Mouse (Mus musculus) embryonic facial prominence, embryonic 15.5 days (tissue): Measurements from ENCODE around the gene Pigl. TPM values are rescaled to one million over a fixed set of nuclear protein-coding genes. Genes with fewer than 3 reads are reported as not detected.
"Not testable (repeated sequence)": the region's sequence is repeated elsewhere in the genome, so short reads cannot be mapped to it uniquely, and the experiment has no call there.

ENCODE experiments used
- ATAC-seq: fragments of 200-750 bp; cut with Nextera tagmentation; 2 replicates; pipeline ENCODE4 v1.8.0; 2017; ENCODE audit warnings: low read depth, moderate TSS enrichment; ENCODE audit not compliant: insufficient number of reproducible peaks, low FRiP score, low TSS enrichment
- H3K27ac ChIP-seq: fragments of 300-500 bp; sonication (generic); replicated peaks from 2 replicates; pipeline ENCODE4 v1.5.1; 2015; ENCODE audit warnings: mild to moderate bottlenecking, inconsistent platforms
- H3K27me3 ChIP-seq: fragments of 300-500 bp; sonication (generic); 2 replicates; pipeline ENCODE4 v1.6.1; 2015; ENCODE audit warnings: inconsistent platforms
- H3K36me3 ChIP-seq: fragments of 300-500 bp; sonication (generic); 2 replicates; pipeline ENCODE4 v1.6.1; 2015; ENCODE audit warnings: mild to moderate bottlenecking, inconsistent platforms
- H3K4me1 ChIP-seq: fragments of 300-500 bp; sonication (generic); 2 replicates; pipeline ENCODE4 v1.6.1; 2015; ENCODE audit warnings: inconsistent platforms
- H3K4me2 ChIP-seq: fragments of 300-500 bp; sonication (generic); replicated peaks from 2 replicates; pipeline ENCODE4 v1.6.1; 2015; ENCODE audit warnings: mild to moderate bottlenecking, inconsistent platforms
- H3K4me3 ChIP-seq: fragments of 300-500 bp; sonication (generic); replicated peaks from 2 replicates; pipeline ENCODE4 v1.5.1; 2015; ENCODE audit warnings: mild to moderate bottlenecking, inconsistent platforms
- H3K9ac ChIP-seq: fragments of 300-500 bp; sonication (generic); 2 replicates; pipeline ENCODE4 v1.6.1; 2015; ENCODE audit warnings: inconsistent platforms
- H3K9me3 ChIP-seq: fragments of 300-500 bp; sonication (generic); replicated peaks from 2 replicates; pipeline ENCODE4 v1.6.1; 2016; ENCODE audit warnings: inconsistent platforms
- WGBS: fragments of 180-500 bp; shearing (Covaris S2); methylation state at CpG from one replicate; pipeline ENCODE4 v1.1.7; 2015; 5-methylcytosine and 5-hydroxymethylcytosine counted together
- polyA plus RNA-seq: library from polyadenylated mRNA; unstranded; fragments of >200 nt; fragmentation: Nextera tagmentation; extraction: Ambion mirVana; gene quantifications from 2 replicates; pipeline ENCODE4 v1.2.1, GENCODE M21; 2015

Pigl gene
- polyA plus RNA-seq, 1 experiment from 2014 or later = 9.2 TPM

- ATAC-seq = no peak
- WGBS = 56% methylated on average over 3 of the region's 3 CpGs
Measured at GRCm38 (mm10) chr11:62497181-62497580, 38.9 kb downstream of the Pigl start.

GRCm38 (mm10) chr11:62498802-62499201 lies 40.5 kb downstream of the Pigl start:
- no peaks in the 10 kb centered on the region for H3K27me3 ChIP-seq
- H3K27ac ChIP-seq = no peak overlapping the region
- H3K9ac ChIP-seq = no peak overlapping the region
- no peaks in the 10 kb centered on the region for H3K36me3 ChIP-seq
- no peaks in the 10 kb centered on the region for H3K9me3 ChIP-seq
- H3K4me2 ChIP-seq = no peak overlapping the region
- no peak for ATAC-seq
- no peak overlapping the region for H3K4me3 ChIP-seq
- WGBS = 89% methylated on average over 2 of the region's 2 CpGs
- peaks cover 11% of the 10 kb centered on the region for H3K4me1 ChIP-seq

More at GRCm38 (mm10) chr11:62497181-62497580, 38.9 kb downstream of the Pigl start:
- Histone ChIP-seq H3K36me3 (no peaks in the 10 kb centered on the region), H3K9me3 (no peaks in the 10 kb centered on the region), H3K4me2 (no peak overlapping the region), H3K4me3 (no peak overlapping the region), H3K9ac (no peak overlapping the region), H3K27me3 (no peaks in the 10 kb centered on the region), H3K4me1 (peaks cover 11% of the 10 kb centered on the region), H3K27ac (no peak overlapping the region)

- no peak for ATAC-seq
- H3K4me2 ChIP-seq = no peak overlapping the region
- H3K27me3 ChIP-seq = no peaks in the 10 kb centered on the region
- no peak overlapping the region for H3K9ac ChIP-seq
- no peaks in the 10 kb centered on the region for H3K36me3 ChIP-seq
- WGBS = 88% methylated on average over 2 of the region's 2 CpGs
- H3K4me1 ChIP-seq = no peaks in the 10 kb centered on the region; the same call in 1 of the 2 replicates
- no peak overlapping the region for H3K4me3 ChIP-seq
- H3K27ac ChIP-seq = no peak overlapping the region
- H3K9me3 ChIP-seq = no peaks in the 10 kb centered on the region
Measured at GRCm38 (mm10) chr11:62500529-62500928, 42.3 kb downstream of the Pigl start.

GRCm38 (mm10) chr11:62507683-62508082 lies 49.4 kb downstream of the Pigl start:
- H3K9me3 ChIP-seq = no peaks in the 10 kb centered on the region
- H3K4me3 ChIP-seq = no peak overlapping the region
- ATAC-seq = no peak
- no peak overlapping the region for H3K9ac ChIP-seq
- no peak overlapping the region for H3K4me2 ChIP-seq
- 87% methylated on average over 4 of the region's 4 CpGs for WGBS
- H3K36me3 ChIP-seq = no peaks in the 10 kb centered on the region
- peaks cover 8% of the 10 kb centered on the region; the same call in 1 of the 2 replicates for H3K4me1 ChIP-seq
- no peak overlapping the region for H3K27ac ChIP-seq
- H3K27me3 ChIP-seq = no peaks in the 10 kb centered on the region

GRCm38 (mm10) chr11:62508365-62508764 lies 50.1 kb downstream of the Pigl start:
- not testable (repeated sequence) for H3K4me1 ChIP-seq, H3K9ac ChIP-seq, H3K4me3 ChIP-seq, H3K27ac ChIP-seq, H3K9me3 ChIP-seq, H3K4me2 ChIP-seq, ATAC-seq, H3K36me3 ChIP-seq, H3K27me3 ChIP-seq
- 95% methylated on average over 13 of the region's 13 CpGs for WGBS

- not testable (repeated sequence) for H3K9me3 ChIP-seq, ATAC-seq, H3K9ac ChIP-seq, H3K36me3 ChIP-seq, H3K4me1 ChIP-seq, H3K4me2 ChIP-seq, H3K4me3 ChIP-seq, H3K27ac ChIP-seq, H3K27me3 ChIP-seq
- WGBS = 96% methylated on average over 5 of the region's 5 CpGs
Measured at GRCm38 (mm10) chr11:62508816-62509215, 50.6 kb downstream of the Pigl start.

- H3K4me3 ChIP-seq = no peak overlapping the region
- peaks cover 8% of the 10 kb centered on the region; the same call in 1 of the 2 replicates for H3K4me1 ChIP-seq
- ATAC-seq = no peak
- no peaks in the 10 kb centered on the region for H3K9me3 ChIP-seq
- H3K27ac ChIP-seq = no peak overlapping the region
- no peak overlapping the region for H3K9ac ChIP-seq
- H3K27me3 ChIP-seq = no peaks in the 10 kb centered on the region
- H3K36me3 ChIP-seq = no peaks in the 10 kb centered on the region
- H3K4me2 ChIP-seq = no peak overlapping the region
- 78% methylated on average over 3 of the region's 3 CpGs for WGBS
Measured at GRCm38 (mm10) chr11:62509571-62509970, 51.3 kb downstream of the Pigl start.

- no peak for ATAC-seq
- Histone ChIP-seq H3K9ac (no peak overlapping the region), H3K4me2 (no peak overlapping the region), H3K9me3 (no peaks in the 10 kb centered on the region), H3K36me3 (no peaks in the 10 kb centered on the region), H3K27ac (no peak overlapping the region), H3K27me3 (no peaks in the 10 kb centered on the region), H3K4me1 (peaks cover 8% of the 10 kb centered on the region; the same call in 1 of the 2 replicates), H3K4me3 (no peak overlapping the region)
- 85% methylated on average over 5 of the region's 5 CpGs for WGBS
Measured at GRCm38 (mm10) chr11:62510956-62511355, 52.7 kb downstream of the Pigl start.

GRCm38 (mm10) chr11:62511444-62512202 lies 53.4 kb downstream of the Pigl start:
- H3K4me1 ChIP-seq = peaks cover 8% of the 10 kb centered on the region; the same call in 1 of the 2 replicates
- no peak overlapping the region for H3K4me3 ChIP-seq
- H3K27me3 ChIP-seq = no peaks in the 10 kb centered on the region
- no peak overlapping the region for H3K9ac ChIP-seq
- H3K27ac ChIP-seq = no peak overlapping the region
- no peak for ATAC-seq
- no peaks in the 10 kb centered on the region for H3K36me3 ChIP-seq
- no peak overlapping the region for H3K4me2 ChIP-seq
- WGBS = 66% methylated on average over 13 of the region's 13 CpGs
- H3K9me3 ChIP-seq = no peaks in the 10 kb centered on the region

- no peak overlapping the region for H3K4me2 ChIP-seq
- H3K9ac ChIP-seq = no peak overlapping the region
- peaks cover 8% of the 10 kb centered on the region; the same call in 1 of the 2 replicates for H3K4me1 ChIP-seq
- H3K9me3 ChIP-seq = no peaks in the 10 kb centered on the region
- no peak for ATAC-seq
- no peak overlapping the region for H3K4me3 ChIP-seq
- no peak overlapping the region for H3K27ac ChIP-seq
- 82% methylated on average over 8 of the region's 8 CpGs for WGBS
- H3K27me3 ChIP-seq = no peaks in the 10 kb centered on the region
- H3K36me3 ChIP-seq = no peaks in the 10 kb centered on the region
Measured at GRCm38 (mm10) chr11:62512529-62513080, 54.3 kb downstream of the Pigl start.

- Histone ChIP-seq H3K36me3 (no peaks in the 10 kb centered on the region), H3K9ac (no peak overlapping the region), H3K4me1 (peaks cover 8% of the 10 kb centered on the region; the same call in 1 of the 2 replicates), H3K4me3 (no peak overlapping the region), H3K27me3 (no peaks in the 10 kb centered on the region), H3K27ac (no peak overlapping the region), H3K4me2 (no peak overlapping the region), H3K9me3 (no peaks in the 10 kb centered on the region)
- ATAC-seq = no peak
- WGBS = 76% methylated on average over 6 of the region's 6 CpGs
Measured at GRCm38 (mm10) chr11:62513311-62513710, 55.1 kb downstream of the Pigl start.
